Mouse (Mus musculus) adrenal gland, postnatal 4 days (tissue): ENCODE measurements around the gene Tshz2. TPM values are rescaled to one million over a fixed set of nuclear protein-coding genes. Genes with fewer than 3 reads are reported as not detected.

Experiments used
- DNase-seq, 2 experiments: peaks; one replicate each; pipeline ENCODE4 v3.0.0; 2021 to 2022; ENCODE audit warnings: low spot score in 2 of 2, mixed read lengths in 2 of 2
- total RNA-seq, 2 experiments: library from RNA; stranded (reverse); gene quantifications; 2 replicates each; pipeline ENCODE4 v1.2.3; 2021

Tshz2 gene
- total RNA-seq, 2 experiments from 2014 or later: 68.4 to 69.6 TPM

DNA sequence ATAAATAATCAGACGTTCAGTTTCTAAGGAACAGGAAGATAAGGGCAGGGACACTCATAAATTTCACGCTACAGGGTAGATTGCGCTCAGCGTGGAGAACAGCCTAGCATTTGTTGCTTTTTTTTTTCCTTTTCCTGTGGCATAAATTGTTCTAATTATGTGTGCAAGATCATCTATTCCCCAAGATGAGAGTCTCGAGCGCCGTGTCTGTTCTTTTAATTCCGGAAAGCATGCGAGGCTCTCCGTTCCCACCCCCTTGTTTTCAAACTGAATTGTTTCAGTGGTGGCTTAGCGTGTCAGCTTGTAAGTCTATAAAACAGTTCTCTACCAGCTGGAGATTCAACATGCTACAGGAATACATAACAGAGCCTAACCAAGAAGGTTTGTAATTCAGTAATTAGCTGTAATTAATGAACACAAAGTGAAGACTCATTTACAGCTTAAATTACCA, 404.0 kb downstream of the Tshz2 start:
- no peak for DNase-seq

GRCm38 (mm10) chr2:170037346-170037745, 404.5 kb downstream of the Tshz2 start:
- DNase-seq: no peak

DNA sequence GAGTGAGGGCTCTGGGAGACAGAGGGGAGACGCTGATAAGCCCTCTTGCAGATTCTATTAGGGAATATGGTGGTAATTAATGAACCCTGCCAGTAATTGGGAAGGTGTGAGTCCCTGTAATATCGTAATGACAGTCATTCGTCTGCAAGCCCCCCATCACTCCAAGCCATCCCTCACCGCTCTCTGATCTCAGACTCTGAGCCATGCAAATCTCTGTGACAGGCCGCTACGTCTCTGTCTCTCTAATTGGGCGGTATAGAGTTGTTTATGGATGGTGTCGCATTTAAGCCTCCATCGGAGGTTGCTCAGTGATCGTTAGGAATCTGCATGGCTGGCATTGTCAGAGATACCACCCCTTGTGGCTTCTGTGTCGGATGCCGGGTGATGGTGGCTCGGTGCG, 407.0 kb downstream of the Tshz2 start:
- DNase-seq: no peak

DNA sequence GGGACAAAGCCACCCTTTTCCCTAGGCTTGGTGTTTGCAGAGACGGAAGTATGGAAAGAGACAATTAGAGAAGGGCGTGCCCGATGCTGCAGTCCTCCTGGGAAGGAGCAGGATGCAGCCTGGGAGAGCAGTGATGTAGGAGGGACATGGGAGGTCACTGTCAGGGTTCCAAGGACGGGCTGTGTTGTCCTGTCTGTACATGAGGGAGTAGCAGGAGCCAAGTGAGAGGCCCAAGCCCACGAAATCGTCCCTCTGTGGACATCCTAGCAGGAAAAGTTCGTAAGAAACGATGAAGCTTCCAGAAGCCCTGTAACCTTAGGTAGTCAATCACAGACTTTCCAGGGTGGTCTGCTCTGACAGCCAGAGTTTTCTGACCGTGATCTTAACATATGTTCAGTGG, 408.3 kb downstream of the Tshz2 start:
- DNase-seq: no peak

GRCm38 (mm10) chr2:170042471-170043213, 409.8 kb downstream of the Tshz2 start:
- no peak for DNase-seq

DNA sequence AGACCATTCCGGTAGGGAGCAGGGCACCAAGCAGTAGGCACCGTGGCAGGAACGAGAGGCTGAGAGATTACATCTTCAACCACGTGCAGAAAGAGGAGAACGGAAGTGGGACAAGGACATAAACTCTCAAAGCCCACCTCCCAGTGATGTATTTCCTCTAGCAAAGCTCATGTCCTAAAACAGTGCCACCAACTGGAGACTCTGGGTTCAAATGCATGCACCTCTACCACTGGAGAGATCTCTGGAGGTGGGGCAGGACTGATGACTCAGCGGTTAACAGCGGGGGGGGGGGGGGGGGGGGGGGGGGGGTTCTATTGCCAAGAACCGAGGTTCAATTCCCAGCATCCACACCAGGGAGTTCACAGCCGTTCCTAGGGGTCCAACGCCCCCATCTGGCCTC, 410.5 kb downstream of the Tshz2 start:
- no peak for DNase-seq

GRCm38 (mm10) chr2:170045896-170046295, 413.1 kb downstream of the Tshz2 start:
- DNase-seq: no peak

DNA sequence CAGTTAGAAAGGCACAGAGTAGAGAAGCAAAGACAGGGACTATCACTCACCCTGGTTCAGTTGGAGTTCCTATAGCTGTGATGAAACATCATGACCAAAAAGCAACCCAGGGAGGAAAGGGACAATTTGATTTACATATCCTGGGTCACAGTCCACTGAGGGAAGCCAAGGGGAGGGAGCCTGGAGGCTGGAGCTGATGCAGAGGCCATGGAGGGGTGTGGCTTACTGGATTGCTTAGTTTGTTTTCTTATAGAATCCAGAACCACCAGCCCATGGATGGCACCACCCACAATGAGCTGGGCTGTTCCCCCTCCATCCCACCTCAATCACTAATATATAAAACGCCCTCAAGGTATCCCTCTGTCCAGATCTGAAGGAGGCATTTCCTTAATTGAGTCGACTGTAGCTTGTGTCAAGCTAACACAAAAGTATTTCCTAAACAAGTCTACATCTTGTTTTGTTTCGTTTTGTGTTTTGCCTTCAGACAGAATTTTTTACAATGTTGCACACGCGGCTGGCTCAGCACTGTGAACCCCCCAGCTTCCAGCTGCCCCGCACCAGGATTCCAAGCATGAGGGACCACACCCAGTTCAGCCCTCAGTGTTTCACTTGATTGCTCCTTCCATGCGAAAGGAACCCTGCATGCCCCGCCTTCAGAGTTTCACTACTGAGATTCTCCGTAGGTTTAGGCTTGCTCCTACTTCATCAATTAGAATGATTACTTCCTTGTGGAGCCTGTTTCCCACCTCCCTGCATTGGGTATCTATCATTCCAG, 413.7 kb downstream of the Tshz2 start:
- no peak for DNase-seq

GRCm38 (mm10) chr2:170048831-170049230, 416.0 kb downstream of the Tshz2 start:
- no peak for DNase-seq

- DNase-seq: no peak
Observed at GRCm38 (mm10) chr2:170050651-170051050, 417.8 kb downstream of the Tshz2 start.

- no peak for DNase-seq
Observed at GRCm38 (mm10) chr2:170051441-170051840, 418.6 kb downstream of the Tshz2 start.

DNA sequence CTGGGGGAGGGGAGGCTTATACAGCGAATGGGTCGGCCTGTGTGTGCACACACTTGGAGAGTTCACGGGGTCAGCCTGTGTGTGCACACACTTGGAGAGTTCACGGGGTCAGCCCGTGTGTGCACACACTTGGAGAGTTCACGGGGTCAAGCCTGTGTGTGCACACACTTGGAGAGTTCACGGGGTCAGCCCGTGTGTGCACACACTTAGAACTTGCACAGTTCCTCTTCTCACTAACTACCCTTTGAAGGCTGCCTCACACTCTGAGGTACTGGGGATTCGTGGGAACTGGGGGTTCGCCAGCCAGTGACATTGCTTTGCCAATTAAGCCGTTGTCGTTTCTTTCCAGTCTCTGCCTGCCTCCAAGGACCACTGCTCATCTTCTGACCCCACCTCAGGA, 422.1 kb downstream of the Tshz2 start:
- no peak for DNase-seq

GRCm38 (mm10) chr2:170055413-170055812, 422.6 kb downstream of the Tshz2 start:
- DNase-seq: no peak

- DNase-seq: no peak
Observed at GRCm38 (mm10) chr2:170058774-170059173, 426.0 kb downstream of the Tshz2 start.

GRCm38 (mm10) chr2:170060066-170060465, 427.3 kb downstream of the Tshz2 start:
- DNase-seq: no peak

DNA sequence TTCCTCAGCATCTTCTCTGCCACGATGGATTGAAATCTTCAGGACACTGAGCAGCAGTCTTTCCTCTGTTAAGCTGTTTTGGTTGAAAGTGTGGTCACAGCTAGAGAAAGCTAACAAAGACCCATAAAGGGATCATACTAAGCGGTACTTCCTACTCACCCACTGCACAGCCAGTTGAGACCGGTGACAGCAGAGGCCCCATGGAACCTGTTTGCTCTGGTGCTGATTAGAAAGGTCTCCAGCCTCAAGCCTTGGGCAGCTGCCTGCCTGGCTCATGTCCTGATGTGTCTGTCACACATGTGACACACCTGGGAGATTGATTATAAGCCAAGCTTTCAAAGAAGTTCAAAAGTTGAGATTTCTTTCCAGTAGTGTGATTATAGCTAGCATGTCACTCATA, 429.6 kb downstream of the Tshz2 start:
- DNase-seq: no peak

- DNase-seq: no peak
Observed at GRCm38 (mm10) chr2:170069976-170070375, 437.2 kb downstream of the Tshz2 start.

GRCm38 (mm10) chr2:170070641-170071241, 437.9 kb downstream of the Tshz2 start:
- no peak for DNase-seq

DNA sequence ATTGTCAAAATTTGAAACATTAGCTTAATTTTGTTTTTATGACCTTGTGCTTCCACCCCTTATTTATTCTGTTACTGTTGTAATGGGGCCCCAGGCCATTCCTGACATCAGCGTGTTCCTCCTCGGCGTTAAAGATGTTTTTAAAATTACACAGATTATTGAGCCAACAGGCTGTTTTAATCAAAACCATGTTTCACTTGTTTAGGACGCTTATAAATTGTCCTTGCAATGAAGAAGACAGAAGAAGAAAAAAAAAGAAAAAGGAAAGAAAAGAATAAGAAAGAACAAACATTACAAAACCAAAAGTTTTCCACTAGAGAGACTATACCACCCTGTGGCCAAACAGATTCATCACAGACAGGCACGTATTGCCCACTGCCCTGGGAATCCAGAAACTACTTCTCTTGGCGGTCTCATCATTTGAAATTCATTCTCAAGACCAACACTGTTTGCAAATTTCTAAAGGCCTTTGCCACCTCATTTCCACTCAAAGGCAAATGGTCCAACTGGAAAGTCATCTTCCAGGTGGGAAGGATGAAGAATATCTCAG, 444.2 kb downstream of the Tshz2 start:
- no peak for DNase-seq

- no peak for DNase-seq
Observed at GRCm38 (mm10) chr2:170078041-170078440, 445.2 kb downstream of the Tshz2 start.

DNA sequence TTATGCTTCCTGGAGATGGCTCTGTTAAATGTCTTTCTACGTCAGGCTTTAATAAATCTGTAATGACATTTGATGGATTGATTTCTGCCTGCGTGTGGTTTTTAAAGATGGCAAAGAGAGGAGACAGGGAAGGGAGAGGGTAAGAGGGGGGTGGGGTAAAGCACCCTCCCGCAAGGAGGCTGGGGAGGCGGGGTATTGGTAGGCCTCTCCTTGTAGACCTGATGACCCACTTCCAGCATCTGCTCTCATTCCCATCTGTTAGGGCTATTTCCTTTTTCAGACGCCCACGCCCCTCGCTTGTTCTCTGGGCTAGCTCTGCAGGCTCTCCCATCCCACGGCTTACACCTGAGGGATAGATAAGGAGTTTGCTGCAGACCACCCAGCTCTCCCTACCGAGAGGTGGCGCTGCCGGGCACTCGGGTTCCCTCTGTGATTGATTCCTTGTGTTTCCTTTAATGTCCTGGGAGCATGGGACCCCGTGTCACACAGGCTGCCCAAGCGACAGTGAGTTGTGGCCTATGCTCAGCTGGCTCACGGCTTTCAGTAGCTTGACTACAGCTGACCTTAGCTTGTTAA, 445.7 kb downstream of the Tshz2 start:
- no peak for DNase-seq
